Mouse (Mus musculus) stomach, postnatal 0 days (tissue): ENCODE data around the gene Celf2.

Experiments used
- CTCF ChIP-seq: IDR thresholded peaks from 2 replicates; pipeline ENCODE4 v1.5.1; 2016; ENCODE audit warnings: antibody characterized with exemption, low read depth, mild to moderate bottlenecking, moderate library complexity
- EP300 ChIP-seq: optimal IDR thresholded peaks from 2 replicates; pipeline ENCODE3; 2016; ENCODE audit warnings: antibody characterized with exemption

DNA sequence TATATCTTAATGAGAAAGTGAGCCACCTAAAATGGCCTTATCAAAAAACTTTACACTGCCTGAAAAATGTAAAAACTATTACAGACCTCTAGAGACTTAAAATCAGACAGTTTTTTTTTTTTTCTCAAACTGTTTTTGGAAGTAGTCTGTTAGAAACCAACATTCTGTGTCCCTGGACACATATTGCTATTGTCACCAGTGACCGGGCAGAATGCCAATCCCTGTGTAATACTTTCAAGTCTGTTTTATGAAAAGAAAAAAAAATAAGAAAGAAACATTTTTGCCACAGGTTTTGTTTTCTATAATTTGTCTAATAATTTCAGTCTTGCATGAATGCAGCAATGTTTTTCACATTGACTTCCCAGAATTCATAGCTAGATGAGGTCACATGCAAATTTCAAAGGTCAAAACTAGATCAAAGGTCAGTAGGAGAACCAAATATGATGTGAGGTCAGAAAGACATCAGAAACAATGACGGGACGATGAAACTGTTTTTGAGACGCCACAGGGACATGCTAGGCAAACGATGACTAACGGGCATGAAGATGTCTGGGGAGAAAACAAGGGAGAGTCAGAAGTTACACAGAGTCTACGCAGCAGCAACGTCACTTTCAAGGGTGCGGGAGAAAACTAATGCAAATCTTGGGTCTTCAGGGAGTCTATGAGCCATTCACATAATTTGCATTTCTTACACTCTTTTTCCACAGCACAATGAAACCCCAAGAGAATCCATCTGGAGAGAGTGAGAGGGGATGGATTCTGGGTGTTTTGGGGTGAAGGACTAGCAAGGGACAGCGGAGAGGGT lies 964.0 kb downstream of the Celf2 start:
- TF ChIP-seq EP300: no peak
- TF ChIP-seq CTCF: no peak
